9 mouse cellular contexts compared by ENCODE assay signal in the genomic region with DNA sequence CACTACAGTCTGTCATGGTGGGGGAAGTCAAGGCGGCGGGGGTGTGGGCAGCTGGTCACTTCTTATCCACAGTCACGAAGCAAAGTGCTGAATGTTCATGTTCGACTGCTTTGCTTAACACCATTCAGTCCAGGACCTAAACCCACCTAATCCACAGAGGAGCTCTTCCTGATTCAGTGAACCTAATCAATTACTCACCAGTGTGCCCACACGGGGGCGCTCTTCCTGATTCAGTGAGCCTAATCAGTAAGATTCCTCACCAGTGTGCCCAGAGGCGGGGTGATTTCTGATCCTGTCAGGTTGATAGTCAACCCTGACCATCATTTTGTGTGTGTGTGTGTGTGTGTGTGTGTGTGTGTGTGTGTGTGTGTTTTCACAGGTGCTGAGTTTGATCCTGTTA. TPM values are rescaled to one million over a fixed set of nuclear protein-coding genes. Genes with fewer than 3 reads are reported as not detected.
DNase-seq lines count a peak whose midpoint lies in the region; ATAC-seq and TF ChIP-seq lines count a peak whose summit lies in the region.
"Had no signal": no experiment of that assay in that cellular context is flagged by ENCODE, and none has a peak within 500 bp of the region (broad histone marks: within the 10 kb centered on the region; RNA-seq: fewer than 3 reads in every experiment).

No protein-coding gene starts in this region.

- H3K4me2 ChIP-seq in kidney, embryonic 14.5 days (replicated peaks; ENCODE audit: low read depth, low read length) = no peak overlapping the region

- WGBS in kidney, embryonic 14.5 days = 44% methylated on average over 7 of the region's 7 CpGs
- WGBS in small intestine, adult 2 months = 46% methylated on average over 7 of the region's 7 CpGs

- no peak overlapping the region for H3K27ac ChIP-seq in kidney, embryonic 14.5 days (ENCODE audit: low read depth, low read length)
- H3K27ac ChIP-seq in small intestine, adult 2 months (ENCODE audit: insufficient read depth, low read depth, low read length) = no peak overlapping the region

- TF ChIP-seq CTCF in small intestine, adult 2 months (IDR thresholded peaks at IDR 0.05; ENCODE audit: extremely low read depth, insufficient read length, insufficient replicate concordance, low read depth, low read length) = peak; percentile 66; the same call in 1 of the 2 replicates

- no peak overlapping the region for H3K4me3 ChIP-seq in kidney, embryonic 14.5 days (ENCODE audit: low read length)
- no peak overlapping the region for H3K4me3 ChIP-seq in small intestine, adult 2 months (ENCODE audit: low read depth, low read length)

- TF ChIP-seq POLR2A in small intestine, adult 2 months (IDR thresholded peaks at IDR 0.05; ENCODE audit: low read depth, low read length) = no peak

- H3K36me3 ChIP-seq in kidney, embryonic 14.5 days (ENCODE audit: control insufficient read depth, insufficient read depth, low read length) = no peaks in the 10 kb centered on the region
- no peaks in the 10 kb centered on the region for H3K36me3 ChIP-seq in small intestine, adult 2 months (ENCODE audit: control insufficient read depth, insufficient read depth, low read length)

- no peaks in the 10 kb centered on the region for H3K9me3 ChIP-seq in kidney, embryonic 14.5 days (ENCODE audit: control insufficient read depth, low read length)
- H3K9me3 ChIP-seq: megakaryocyte, embryonic 14.5 days had no signal

- no peak for ATAC-seq in kidney, embryonic 14.5 days (ENCODE audit: low FRiP score, low TSS enrichment)

- H3K4me1 ChIP-seq in kidney, embryonic 14.5 days (ENCODE audit: control insufficient read depth, insufficient read depth, low read length) = no peaks in the 10 kb centered on the region
- no peaks in the 10 kb centered on the region for H3K4me1 ChIP-seq in small intestine, adult 2 months (ENCODE audit: control insufficient read depth, insufficient read depth, insufficient read length, low read length)

- DNase-seq in kidney, adult 9 months = peak; percentile 44
- DNase-seq in CD8-positive naive resting alpha-beta T cell, adult 2 months (ENCODE audit: low read depth in 2 of 2, low spot score in 2 of 2) = peak; percentile 30 to 59
- DNase-seq in ZHBTc4 (ENCODE audit: low read depth, low spot score) = peak; percentile 89
- DNase-seq in induced T-regulatory cell, adult 2 months (ENCODE audit: low read depth) = peak; percentile 89
- DNase-seq in layer of hippocampus, adult 8-10 months (ENCODE audit: low spot score in 2 of 2) = no peak
- DNase-seq in cerebellum, adult 11 months = no peak

- H3K9ac ChIP-seq in kidney, embryonic 14.5 days (ENCODE audit: low read depth, low read length) = no peak overlapping the region

- H3K27me3 ChIP-seq in kidney, embryonic 14.5 days (ENCODE audit: control insufficient read depth, insufficient read depth, low read length) = no peaks in the 10 kb centered on the region
- H3K27me3 ChIP-seq in small intestine, adult 2 months (ENCODE audit: control insufficient read depth, insufficient read depth, low read length) = no peaks in the 10 kb centered on the region
- H3K27me3 ChIP-seq: megakaryocyte, embryonic 14.5 days had no signal

RNA-seq across cellular contexts. Expression of gene Itgb2, which starts 13.2 kb away (rescaled TPM):
- polyA plus RNA-seq in kidney, embryonic 14.5 days (2014; fragmentation: Nextera tagmentation; extraction: Ambion mirVana) = 1.1 and 1.3 TPM in 2 replicates
- 14.3 and 17.4 TPM in 2 replicates for polyA plus RNA-seq in small intestine, adult 2 months (2012; rRNA removed)
- 10 to 100 TPM in 2 of 4 experiments, 1 to 10 TPM in 2; 3.8 to 36.2 (median 15.3) TPM for total RNA-seq in layer of hippocampus, adult 8-10 months (2022)

RNA-seq across cellular contexts. Expression of gene Fam207a, which starts 27.6 kb away (rescaled TPM):
- 28.8 and 36.5 TPM in 2 replicates for polyA plus RNA-seq in kidney, embryonic 14.5 days (2014; fragmentation: Nextera tagmentation; extraction: Ambion mirVana)
- polyA plus RNA-seq in small intestine, adult 2 months (2012; rRNA removed) = 20.4 and 36.4 TPM in 2 replicates
- 10 to 100 TPM; 30.5 to 39.0 (median 31.9) TPM for total RNA-seq in layer of hippocampus, adult 8-10 months (2022)

RNA-seq across cellular contexts. Expression of gene Pttg1ip, which starts 38.3 kb away (rescaled TPM):
- 104 and 144 TPM in 2 replicates for polyA plus RNA-seq in kidney, embryonic 14.5 days (2014; fragmentation: Nextera tagmentation; extraction: Ambion mirVana)
- polyA plus RNA-seq in small intestine, adult 2 months (2012; rRNA removed) = 82.9 and 176 TPM in 2 replicates
- 10 to 100 TPM; 79.3 to 96.1 (median 86.9) TPM for total RNA-seq in layer of hippocampus, adult 8-10 months (2022)

Comparison
In these comparisons a context has a peak if more than half of its experiments do, and no peak if none do; other contexts are left out.
1. DNase-seq: peak in kidney, adult 9 months (single experiment), CD8-positive naive resting alpha-beta T cell, adult 2 months (2 of 2), ZHBTc4 (single experiment) and induced T-regulatory cell, adult 2 months (single experiment); none in layer of hippocampus, adult 8-10 months (0 of 2) and cerebellum, adult 11 months (single experiment).